Mouse (Mus musculus): ENCODE results near the gene Unc13d. TPM values are rescaled to one million over a fixed set of nuclear protein-coding genes. Genes with fewer than 3 reads are reported as not detected.
"Not testable (repeated sequence)": the region's sequence is repeated elsewhere in the genome, so short reads cannot be mapped to it uniquely, and the experiment has no call there.

Unc13d gene
- polyA plus RNA-seq, 1 experiment from 2014 or later, result 0.84 TPM

- WGBS, result 6% methylated on average over 18 of the region's 18 CpGs
- H3K27ac ChIP-seq, result peak overlapping the region; percentile 100
- H3K4me2 ChIP-seq, result peak overlapping the region; percentile 78
- peaks cover 15% of the 10 kb centered on the region for H3K4me1 ChIP-seq
- peak overlapping the region; percentile 100 for H3K9ac ChIP-seq
- peak overlapping the region; percentile 99 for H3K4me3 ChIP-seq
- not testable (repeated sequence) for ATAC-seq; H3K9me3 ChIP-seq (replicated peaks); H3K27me3 ChIP-seq
- H3K36me3 ChIP-seq (ENCODE audit: poor library complexity, severe bottlenecking), result peaks cover 26% of the 10 kb centered on the region
These were observed 54.5 kb downstream of the Unc13d start for GRCm38 (mm10) chr11:116023074-116023770.

- ATAC-seq, result no peak
- H3K9ac ChIP-seq, result peak overlapping the region; percentile 51
These were observed 55.4 kb downstream of the Unc13d start for GRCm38 (mm10) chr11:116022256-116022780.

GRCm38 (mm10) chr11:116021328-116022220, 56.2 kb downstream of the Unc13d start:
- Histone ChIP-seq H3K27ac (no peak overlapping the region), H3K9me3 (replicated peaks) (no peaks in the 10 kb centered on the region), H3K27me3 (peaks cover 3% of the 10 kb centered on the region; the same call in 1 of the 2 replicates), H3K4me1 (peaks cover 15% of the 10 kb centered on the region), H3K4me3 (peak overlapping the region; percentile 99), H3K9ac (0 out of 2 replicates have a peak overlapping the region, but pooled peaks have one; percentile 28), H3K4me2 (peak overlapping the region; percentile 78), H3K36me3 (ENCODE audit: poor library complexity, severe bottlenecking) (peaks cover 26% of the 10 kb centered on the region)
- no peak for ATAC-seq
- WGBS, result 83% methylated on average over 6 of the region's 6 CpGs

More at GRCm38 (mm10) chr11:116022256-116022780, 55.4 kb downstream of the Unc13d start:
- H3K4me2 ChIP-seq, result peak overlapping the region; percentile 78
- H3K4me1 ChIP-seq, result peaks cover 15% of the 10 kb centered on the region
- H3K4me3 ChIP-seq, result peak overlapping the region; percentile 99
- 66% methylated on average over 4 of the region's 4 CpGs for WGBS
- H3K36me3 ChIP-seq (ENCODE audit: poor library complexity, severe bottlenecking), result peaks cover 26% of the 10 kb centered on the region
- H3K27ac ChIP-seq, result no peak overlapping the region
- H3K9me3 ChIP-seq (replicated peaks), result no peaks in the 10 kb centered on the region
- H3K27me3 ChIP-seq, result peaks cover 3% of the 10 kb centered on the region; the same call in 1 of the 2 replicates

GRCm38 (mm10) chr11:116020519-116020922, 57.2 kb downstream of the Unc13d start:
- Histone ChIP-seq H3K4me3 (no peak overlapping the region), H3K36me3 (ENCODE audit: poor library complexity, severe bottlenecking) (peaks cover 26% of the 10 kb centered on the region), H3K4me1 (peaks cover 15% of the 10 kb centered on the region), H3K27me3 (no peaks in the 10 kb centered on the region), H3K9me3 (replicated peaks) (no peaks in the 10 kb centered on the region), H3K27ac (no peak overlapping the region), H3K4me2 (no peak overlapping the region), H3K9ac (no peak overlapping the region)
- 58% methylated on average over 1 of the region's 1 CpGs for WGBS
- ATAC-seq, result no peak

- H3K27me3 ChIP-seq, result no peaks in the 10 kb centered on the region
- peaks cover 17% of the 10 kb centered on the region for H3K4me1 ChIP-seq
- H3K4me3 ChIP-seq, result no peak overlapping the region
- no peak for ATAC-seq
- WGBS, result 77% methylated on average over 2 of the region's 2 CpGs
- no peaks in the 10 kb centered on the region for H3K9me3 ChIP-seq (replicated peaks)
- H3K9ac ChIP-seq, result no peak overlapping the region
- H3K4me2 ChIP-seq, result no peak overlapping the region
- H3K36me3 ChIP-seq (ENCODE audit: poor library complexity, severe bottlenecking), result peaks cover 26% of the 10 kb centered on the region
- no peak overlapping the region for H3K27ac ChIP-seq
These were observed 57.8 kb downstream of the Unc13d start for GRCm38 (mm10) chr11:116019976-116020411.

- Histone ChIP-seq H3K4me1 (peaks cover 20% of the 10 kb centered on the region), H3K4me3 (no peak overlapping the region), H3K9ac (no peak overlapping the region), H3K27me3 (no peaks in the 10 kb centered on the region), H3K36me3 (ENCODE audit: poor library complexity, severe bottlenecking) (peaks cover 26% of the 10 kb centered on the region), H3K27ac (no peak overlapping the region), H3K9me3 (replicated peaks) (no peaks in the 10 kb centered on the region), H3K4me2 (no peak overlapping the region)
- 69% methylated on average over 1 of the region's 1 CpGs for WGBS
- ATAC-seq, result no peak
These were observed 58.4 kb downstream of the Unc13d start for GRCm38 (mm10) chr11:116019360-116019791.

- WGBS, result 94% methylated on average over 4 of the region's 4 CpGs
- ATAC-seq; H3K27me3 ChIP-seq; H3K9me3 ChIP-seq (replicated peaks); H3K27ac ChIP-seq; H3K4me2 ChIP-seq; H3K4me3 ChIP-seq; H3K9ac ChIP-seq: not testable (repeated sequence)
- peaks cover 26% of the 10 kb centered on the region for H3K36me3 ChIP-seq (ENCODE audit: poor library complexity, severe bottlenecking)
- peaks cover 20% of the 10 kb centered on the region for H3K4me1 ChIP-seq
These were observed 58.9 kb downstream of the Unc13d start for GRCm38 (mm10) chr11:116018867-116019266.

GRCm38 (mm10) chr11:116018106-116018505, 59.7 kb downstream of the Unc13d start:
- no peak overlapping the region for H3K9ac ChIP-seq
- no peaks in the 10 kb centered on the region for H3K27me3 ChIP-seq
- no peak for ATAC-seq
- no peak overlapping the region for H3K27ac ChIP-seq
- H3K4me3 ChIP-seq, result no peak overlapping the region
- peaks cover 26% of the 10 kb centered on the region for H3K36me3 ChIP-seq (ENCODE audit: poor library complexity, severe bottlenecking)
- no peaks in the 10 kb centered on the region for H3K9me3 ChIP-seq (replicated peaks)
- H3K4me1 ChIP-seq, result peaks cover 21% of the 10 kb centered on the region
- WGBS, result 26% methylated on average over 6 of the region's 6 CpGs
- H3K4me2 ChIP-seq, result no peak overlapping the region

- H3K36me3 ChIP-seq (ENCODE audit: poor library complexity, severe bottlenecking), result 0 out of 2 replicates have a peak, but pooled peaks cover under 1% of the 10 kb centered on the region
- H3K9ac ChIP-seq, result no peak overlapping the region
- no peaks in the 10 kb centered on the region for H3K27me3 ChIP-seq
- H3K27ac ChIP-seq, result no peak overlapping the region
- WGBS, result 45% methylated on average over 8 of the region's 8 CpGs
- no peak overlapping the region for H3K4me3 ChIP-seq
- no peak for ATAC-seq
- H3K4me1 ChIP-seq, result peaks cover 27% of the 10 kb centered on the region
- no peak overlapping the region for H3K4me2 ChIP-seq
- H3K9me3 ChIP-seq (replicated peaks), result no peaks in the 10 kb centered on the region
These were observed 62.9 kb downstream of the Unc13d start for GRCm38 (mm10) chr11:116014821-116015220.

GRCm38 (mm10) chr11:116012262-116012947, 65.4 kb downstream of the Unc13d start, which contains the start of gene Galk1:
Gene Galk1 (minus strand): TSS chr11:116012719.
- peak; percentile 88 for ATAC-seq
- Histone ChIP-seq H3K27ac (peak within 1 kb of the TSS; percentile 79), H3K4me1 (peaks cover 27% of the 10 kb centered on the region), H3K9me3 (replicated peaks) (no peaks in the 10 kb centered on the region), H3K27me3 (no peaks in the 10 kb centered on the region), H3K36me3 (ENCODE audit: poor library complexity, severe bottlenecking) (peaks cover 14% of the 10 kb centered on the region), H3K9ac (peak within 1 kb of the TSS; percentile 79), H3K4me3 (peak within 1 kb of the TSS; percentile 62), H3K4me2 (peak within 1 kb of the TSS; percentile 87)
- under 1% methylated on average over 53 of the region's 55 CpGs for WGBS
